In genomic region chr3:142919070-142919469, GRCm38 (mm10) we compare ENCODE assay signal across 24 mouse cellular contexts. TPM values are rescaled to one million over a fixed set of nuclear protein-coding genes. Genes with fewer than 3 reads are reported as not detected.
DNase-seq lines count a peak whose midpoint lies in the region; ATAC-seq and TF ChIP-seq lines count a peak whose summit lies in the region.
"Had no signal": no experiment of that assay in that cellular context is flagged by ENCODE, and none has a peak within 500 bp of the region (broad histone marks: within the 10 kb centered on the region; RNA-seq: fewer than 3 reads in every experiment).

No protein-coding gene starts in this region.

- H3K9ac ChIP-seq in kidney, embryonic 15.5 days: no peak overlapping the region
- H3K9ac ChIP-seq: forebrain, embryonic 13.5 days; heart, embryonic 12.5 days; heart, embryonic 15.5 days; hindbrain, embryonic 13.5 days had no signal

- H3K36me3 ChIP-seq in kidney, embryonic 15.5 days: no peaks in the 10 kb centered on the region
- no peaks in the 10 kb centered on the region for H3K36me3 ChIP-seq in myocyte (ENCODE audit: control insufficient read depth, insufficient read depth)
- H3K36me3 ChIP-seq: forebrain, embryonic 10.5 days; heart, embryonic 12.5 days; heart, embryonic 15.5 days; hindbrain, embryonic 10.5 days; hindbrain, embryonic 13.5 days had no signal

- H3K4me3 ChIP-seq in kidney, embryonic 15.5 days (replicated peaks): no peak overlapping the region
- H3K4me3 ChIP-seq in myocyte: no peak overlapping the region
- H3K4me3 ChIP-seq: forebrain, embryonic 10.5 days; forebrain, embryonic 13.5 days; heart, embryonic 12.5 days; heart, embryonic 15.5 days; hindbrain, embryonic 10.5 days; hindbrain, embryonic 13.5 days had no signal

- no peaks in the 10 kb centered on the region for H3K9me3 ChIP-seq in kidney, embryonic 15.5 days (replicated peaks)
- H3K9me3 ChIP-seq: forebrain, embryonic 10.5 days; forebrain, embryonic 13.5 days; heart, embryonic 12.5 days; heart, embryonic 15.5 days; hindbrain, embryonic 10.5 days; hindbrain, embryonic 13.5 days had no signal

- peak overlapping the region; percentile 86; the same call in 1 of the 2 replicates for H3K27ac ChIP-seq in kidney, embryonic 15.5 days
- H3K27ac ChIP-seq: forebrain, embryonic 10.5 days; forebrain, embryonic 13.5 days; heart, embryonic 15.5 days; hindbrain, embryonic 10.5 days; hindbrain, embryonic 13.5 days had no signal

- H3K27me3 ChIP-seq in kidney, embryonic 15.5 days: no peaks in the 10 kb centered on the region
- no peaks in the 10 kb centered on the region for H3K27me3 ChIP-seq in myocyte (ENCODE audit: control insufficient read depth, insufficient read depth, insufficient read length)
- H3K27me3 ChIP-seq: forebrain, embryonic 13.5 days; heart, embryonic 12.5 days; heart, embryonic 15.5 days; hindbrain, embryonic 13.5 days had no signal

- peaks cover 12% of the 10 kb centered on the region for H3K4me1 ChIP-seq in kidney, embryonic 15.5 days
- H3K4me1 ChIP-seq: forebrain, embryonic 10.5 days; forebrain, embryonic 13.5 days; heart, embryonic 15.5 days; hindbrain, embryonic 10.5 days; hindbrain, embryonic 13.5 days had no signal

- 23% methylated on average over 3 of the region's 3 CpGs for WGBS in kidney, embryonic 15.5 days

- H3ac ChIP-seq in myocyte (ENCODE audit: control insufficient read depth, insufficient read length): no peak overlapping the region

- H3K4me2 ChIP-seq in kidney, embryonic 15.5 days: no peak overlapping the region; the same call in 1 of the 2 replicates
- H3K4me2 ChIP-seq in myocyte (ENCODE audit: low read depth): no peak overlapping the region
- H3K4me2 ChIP-seq: forebrain, embryonic 13.5 days; heart, embryonic 12.5 days; heart, embryonic 15.5 days; hindbrain, embryonic 13.5 days had no signal

- no peak for TF ChIP-seq POLR2A in myocyte (IDR thresholded peaks at IDR 0.05; ENCODE audit: insufficient read length, low read depth)

- H3K79me2 ChIP-seq in myocyte (ENCODE audit: control insufficient read depth, insufficient read depth): no peaks in the 10 kb centered on the region

- no peak for DNase-seq in kidney, postnatal 36 days
- DNase-seq in layer of hippocampus, adult 9-10 months (ENCODE audit: low spot score): peak; percentile 3
- no peak for DNase-seq in layer of hippocampus, adult 18-20 months (ENCODE audit: low spot score in 2 of 2)
- no peak for DNase-seq in ovary, postnatal 14 days (ENCODE audit: low spot score)
- DNase-seq: adrenal gland, adult 8-10 months; adrenal gland, postnatal 25 days; cerebellum, adult 11-12 months; cerebellum, adult 8-10 months; cerebellum, postnatal 10 days; gastrocnemius, postnatal 10 days; gastrocnemius, postnatal 36 days; heart, postnatal 10 days; heart, postnatal 36 days had no signal

- ATAC-seq in kidney, embryonic 15.5 days (replicated peaks; ENCODE audit: low FRiP score): no peak
- ATAC-seq: CD4-positive, CD25-positive, alpha-beta regulatory T cell, adult 4 months; forebrain, embryonic 13.5 days; forebrain, embryonic 16.5 days; hindbrain, embryonic 16.5 days had no signal

TF ChIP-seq in myocyte, 11 proteins besides CTCF, POLR2A, EP300 and RAD21:
- peak; percentile 38 to 57 (median 39) for TF ChIP-seq MYOD1 (IDR thresholded peaks at IDR 0.05; ENCODE audit: control insufficient read depth in 1 of 3, insufficient read length in 2 of 3, low read depth in 2 of 3)
- no peak for TF ChIP-seq TCF12 (IDR thresholded peaks at IDR 0.05; ENCODE audit: insufficient read depth, poor library complexity, severe bottlenecking)
- no peak for TF ChIP-seq CEBPB (IDR thresholded peaks at IDR 0.05; ENCODE audit: insufficient read depth, poor library complexity, severe bottlenecking)

RNA-seq across cellular contexts. Expression of gene Pkn2, which starts 37.3 kb away (rescaled TPM):
- 46.1 and 51.8 TPM in 2 replicates for polyA plus RNA-seq in kidney, embryonic 15.5 days (2015; fragmentation: Nextera tagmentation; extraction: Ambion mirVana)
- total RNA-seq in layer of hippocampus, adult 18-20 months (2021): 10 to 100 TPM; 28.4 to 29.4 TPM
- polyA plus RNA-seq in myocyte (2012; fragmentation: generic; extraction: Trizol): 11.8 TPM
